Mouse (Mus musculus) kidney, adult 2 months (tissue): ENCODE measurements at regions not wholly inside any gene's neighbourhood (a gene's known extent, or its start where the extent isn't known, plus 50 kb on each side); places are given as distances from the start of the nearest gene placed in this dataset.

Experiments
- CTCF ChIP-seq: fragments of 200-500 bp; conservative IDR thresholded peaks from 2 replicates; pipeline ENCODE4 v1.5.1; 2011; ENCODE audit warnings: low read depth, mild to moderate bottlenecking, control low read depth, low read length, moderate library complexity, mixed read lengths; ENCODE audit not compliant: insufficient read depth, insufficient read length
- POLR2A ChIP-seq: fragments of 200-500 bp; IDR thresholded peaks from one replicate; pipeline ENCODE4 v1.6.1; 2011; ENCODE audit warnings: low read depth, low read length, control low read depth

GRCm38 (mm10) chr3:9358111-9358510, 251.8 kb downstream of the Zfp704 start:
- TF ChIP-seq POLR2A (no peak), CTCF (no peak)
